Mouse (Mus musculus) adrenal gland (tissue): ENCODE measurements at regions not wholly inside any gene's neighbourhood (a gene's known extent, or its start where the extent isn't known, plus 50 kb on each side); places are given as distances from the start of the nearest gene placed in this dataset.

Experiments used
- intact Hi-C: fragments of 180-260 bp; cut with DNase I; formaldehyde crosslinking; loops from one replicate; pipeline ENCODE4 v1.15.1; 2025

- intact Hi-C loops: no loop called here
These were observed 318.4 kb upstream of the Myo3a start for GRCm38 (mm10) chr2:21908813-21909480.

- intact Hi-C loops: no loop called here
These were observed 317.8 kb upstream of the Myo3a start for GRCm38 (mm10) chr2:21909481-21909966.

- intact Hi-C loops: no loop called here
These were observed 309.3 kb upstream of the Myo3a start for GRCm38 (mm10) chr2:21917804-21918690.

GRCm38 (mm10) chr2:21919091-21919490 is 308.2 kb upstream of the Myo3a start:
- intact Hi-C loops: no loop called here

- intact Hi-C loops: no loop called here
These were observed 299.6 kb upstream of the Myo3a start for GRCm38 (mm10) chr2:21927656-21928055.

- intact Hi-C loops: loop anchor here (5.0 kb wide), 1 partner anchor 922 kb away; no protein-coding TSS in a partner anchor
These were observed 287.3 kb upstream of the Myo3a start for GRCm38 (mm10) chr2:21939993-21940392.

- intact Hi-C loops: loop anchor here (5.0 kb wide), 1 partner anchor 921 kb away; no protein-coding TSS in a partner anchor
These were observed 286.4 kb upstream of the Myo3a start for GRCm38 (mm10) chr2:21940797-21941487.

- intact Hi-C loops: loop anchor here (5.0 kb wide), 1 partner anchor 921 kb away; no protein-coding TSS in a partner anchor
These were observed 285.8 kb upstream of the Myo3a start for GRCm38 (mm10) chr2:21941488-21942000.

GRCm38 (mm10) chr2:21943676-21944075 is 283.6 kb upstream of the Myo3a start:
- intact Hi-C loops: loop anchor here (5.0 kb wide), 1 partner anchor 919 kb away; no protein-coding TSS in a partner anchor

- intact Hi-C loops: no loop called here
These were observed 280.8 kb upstream of the Myo3a start for GRCm38 (mm10) chr2:21946484-21946883.

GRCm38 (mm10) chr2:21951279-21951678 is 276.0 kb upstream of the Myo3a start:
- intact Hi-C loops: no loop called here

- intact Hi-C loops: loop anchor here (5.0 kb wide), 2 partner anchors 766 to 906 kb away; no protein-coding TSS in a partner anchor
These were observed 271.0 kb upstream of the Myo3a start for GRCm38 (mm10) chr2:21956112-21956963.

GRCm38 (mm10) chr2:21958365-21958764 is 268.9 kb upstream of the Myo3a start:
- intact Hi-C loops: loop anchor here (5.0 kb wide), 2 partner anchors 764 to 904 kb away; no protein-coding TSS in a partner anchor

GRCm38 (mm10) chr2:21958802-21959201 is 268.5 kb upstream of the Myo3a start:
- intact Hi-C loops: loop anchor here (5.0 kb wide), 2 partner anchors 763 to 903 kb away; no protein-coding TSS in a partner anchor

GRCm38 (mm10) chr2:21963343-21964026 is 263.8 kb upstream of the Myo3a start:
- intact Hi-C loops: no loop called here

- intact Hi-C loops: no loop called here
These were observed 263.2 kb upstream of the Myo3a start for GRCm38 (mm10) chr2:21964027-21964605.

GRCm38 (mm10) chr2:21970774-21971406 is 256.4 kb upstream of the Myo3a start:
- intact Hi-C loops: no loop called here

GRCm38 (mm10) chr2:21974599-21974998 is 252.7 kb upstream of the Myo3a start:
- intact Hi-C loops: no loop called here

- intact Hi-C loops: no loop called here
These were observed 251.8 kb upstream of the Myo3a start for GRCm38 (mm10) chr2:21975547-21975946.
